Mouse (Mus musculus): ENCODE measurements at regions not wholly inside any gene's neighbourhood (a gene's known extent, or its start where the extent isn't known, plus 50 kb on each side); places are given as distances from the start of the nearest gene placed in this dataset.
A peak's percentile ranks its signal among the peaks of the same experiment; 100 is the strongest.

- Histone ChIP-seq H3K9me3 (ENCODE audit: low read length) (no peaks in the 10 kb centered on the region), H3K4me2 (replicated peaks; ENCODE audit: low read depth, low read length) (no peak overlapping the region), H3K36me3 (ENCODE audit: insufficient read depth, low read length) (no peaks in the 10 kb centered on the region), H3K27ac (ENCODE audit: low read length) (no peak overlapping the region), H3K9ac (replicated peaks; ENCODE audit: low read length) (no peak overlapping the region), H3K4me1 (ENCODE audit: insufficient read depth, low read length) (peaks cover 4% of the 10 kb centered on the region; the same call in 1 of the 2 replicates), H3K27me3 (ENCODE audit: insufficient read depth, low read length) (no peaks in the 10 kb centered on the region), H3K4me3 (ENCODE audit: low read length) (no peak overlapping the region)
- no peak for ATAC-seq (ENCODE audit: low FRiP score, low TSS enrichment)
- WGBS = 12% methylated on average over 6 of the region's 6 CpGs
Measured at GRCm38 (mm10) chr2:146565693-146566092, 53.5 kb upstream of the Ralgapa2 start.

DNA sequence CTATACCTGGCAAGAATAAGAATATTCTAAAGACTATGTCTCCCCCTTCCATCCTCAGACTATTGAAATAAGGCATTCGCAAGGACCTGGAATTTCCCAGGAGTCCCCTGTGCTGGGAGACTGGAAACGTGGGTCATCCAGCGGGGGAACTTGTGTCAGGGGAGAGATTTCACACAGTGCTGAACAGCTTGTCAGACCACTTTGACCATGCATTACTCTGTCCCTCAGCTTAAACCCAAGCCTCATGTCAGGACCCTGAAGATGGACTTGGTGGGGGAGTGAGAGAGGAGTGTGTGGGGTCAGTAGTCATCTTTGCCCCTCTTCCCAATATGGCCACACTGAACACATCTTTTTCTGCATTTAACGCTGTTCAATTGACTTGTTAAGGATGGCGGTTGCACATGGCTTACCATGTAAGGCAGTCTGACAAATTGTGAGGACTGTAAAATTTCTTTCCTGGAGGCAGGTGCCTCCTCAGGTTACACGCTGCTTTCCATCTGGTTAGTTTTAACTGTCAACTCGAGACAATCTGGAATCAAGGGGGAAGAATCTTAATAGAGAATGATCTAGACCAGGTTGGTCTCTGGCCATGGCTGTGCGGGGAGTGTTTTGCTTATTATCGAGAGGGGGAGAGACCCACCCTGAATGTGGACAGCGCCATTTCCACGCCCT lies 56.2 kb upstream of the Ralgapa2 start:
- peak; percentile 80 for ATAC-seq (ENCODE audit: low FRiP score, low TSS enrichment)
- Histone ChIP-seq H3K9ac (replicated peaks; ENCODE audit: low read length) (no peak overlapping the region), H3K4me2 (replicated peaks; ENCODE audit: low read depth, low read length) (no peak overlapping the region), H3K9me3 (ENCODE audit: low read length) (no peaks in the 10 kb centered on the region), H3K4me3 (ENCODE audit: low read length) (no peak overlapping the region), H3K27ac (ENCODE audit: low read length) (no peak overlapping the region), H3K4me1 (ENCODE audit: insufficient read depth, low read length) (no peaks in the 10 kb centered on the region; the same call in 1 of the 2 replicates), H3K36me3 (ENCODE audit: insufficient read depth, low read length) (no peaks in the 10 kb centered on the region), H3K27me3 (ENCODE audit: insufficient read depth, low read length) (no peaks in the 10 kb centered on the region)
- 40% methylated on average over 11 of the region's 11 CpGs for WGBS

DNA sequence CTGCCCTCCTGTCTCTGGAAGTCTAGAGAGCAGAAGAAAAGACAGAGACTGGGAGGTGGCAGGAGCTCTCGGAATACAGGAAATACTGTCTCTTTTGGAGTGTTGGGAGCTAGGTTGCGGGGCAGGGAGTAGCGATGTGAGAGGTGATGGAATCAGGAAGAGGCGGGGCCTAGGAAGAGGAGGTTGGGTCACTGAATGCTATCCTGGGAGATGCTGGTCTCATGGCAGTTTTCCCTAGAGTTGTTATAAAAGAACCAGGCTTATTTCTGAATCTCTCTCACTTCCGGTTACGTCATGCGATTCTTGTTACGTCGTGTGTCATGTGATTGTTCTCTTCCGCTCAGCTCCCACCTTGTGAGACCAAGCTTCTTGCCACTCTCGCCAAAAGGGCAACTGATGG lies 58.9 kb upstream of the Ralgapa2 start:
- H3K4me2 ChIP-seq (replicated peaks; ENCODE audit: low read depth, low read length) = no peak overlapping the region
- no peaks in the 10 kb centered on the region for H3K9me3 ChIP-seq (ENCODE audit: low read length)
- H3K27ac ChIP-seq (ENCODE audit: low read length) = no peak overlapping the region
- H3K4me1 ChIP-seq (ENCODE audit: insufficient read depth, low read length) = peaks cover 5% of the 10 kb centered on the region; the same call in 1 of the 2 replicates
- no peak for ATAC-seq (ENCODE audit: low FRiP score, low TSS enrichment)
- H3K9ac ChIP-seq (replicated peaks; ENCODE audit: low read length) = no peak overlapping the region
- no peaks in the 10 kb centered on the region for H3K27me3 ChIP-seq (ENCODE audit: insufficient read depth, low read length)
- H3K4me3 ChIP-seq (ENCODE audit: low read length) = no peak overlapping the region
- WGBS = 91% methylated on average over 11 of the region's 11 CpGs
- no peaks in the 10 kb centered on the region for H3K36me3 ChIP-seq (ENCODE audit: insufficient read depth, low read length)

GRCm38 (mm10) chr2:146571857-146572256 lies 59.7 kb upstream of the Ralgapa2 start:
- no peaks in the 10 kb centered on the region for H3K27me3 ChIP-seq (ENCODE audit: insufficient read depth, low read length)
- H3K36me3 ChIP-seq (ENCODE audit: insufficient read depth, low read length) = no peaks in the 10 kb centered on the region
- ATAC-seq (ENCODE audit: low FRiP score, low TSS enrichment) = no peak
- H3K4me2 ChIP-seq (replicated peaks; ENCODE audit: low read depth, low read length) = no peak overlapping the region
- peaks cover 7% of the 10 kb centered on the region; the same call in 1 of the 2 replicates for H3K4me1 ChIP-seq (ENCODE audit: insufficient read depth, low read length)
- H3K27ac ChIP-seq (ENCODE audit: low read length) = no peak overlapping the region
- H3K9ac ChIP-seq (replicated peaks; ENCODE audit: low read length) = no peak overlapping the region
- H3K4me3 ChIP-seq (ENCODE audit: low read length) = no peak overlapping the region
- no peaks in the 10 kb centered on the region for H3K9me3 ChIP-seq (ENCODE audit: low read length)
- 89% methylated on average over 9 of the region's 9 CpGs for WGBS

- H3K27me3 ChIP-seq (ENCODE audit: insufficient read depth, low read length) = no peaks in the 10 kb centered on the region
- peak overlapping the region; percentile 13; the same call in 1 of the 2 replicates for H3K27ac ChIP-seq (ENCODE audit: low read length)
- H3K4me3 ChIP-seq (ENCODE audit: low read length) = no peak overlapping the region
- no peaks in the 10 kb centered on the region for H3K36me3 ChIP-seq (ENCODE audit: insufficient read depth, low read length)
- no peak for ATAC-seq (ENCODE audit: low FRiP score, low TSS enrichment)
- H3K4me2 ChIP-seq (replicated peaks; ENCODE audit: low read depth, low read length) = no peak overlapping the region
- no peaks in the 10 kb centered on the region for H3K9me3 ChIP-seq (ENCODE audit: low read length)
- H3K9ac ChIP-seq (replicated peaks; ENCODE audit: low read length) = no peak overlapping the region
- peaks cover 8% of the 10 kb centered on the region; the same call in 1 of the 2 replicates for H3K4me1 ChIP-seq (ENCODE audit: insufficient read depth, low read length)
- 43% methylated on average over 3 of the region's 3 CpGs for WGBS
Measured at GRCm38 (mm10) chr2:146575610-146576297, 63.6 kb upstream of the Ralgapa2 start.

GRCm38 (mm10) chr2:146576298-146576905 lies 64.3 kb upstream of the Ralgapa2 start:
- Histone ChIP-seq H3K4me1 (ENCODE audit: insufficient read depth, low read length) (peaks cover 8% of the 10 kb centered on the region; the same call in 1 of the 2 replicates), H3K4me2 (replicated peaks; ENCODE audit: low read depth, low read length) (no peak overlapping the region), H3K4me3 (ENCODE audit: low read length) (no peak overlapping the region), H3K27me3 (ENCODE audit: insufficient read depth, low read length) (no peaks in the 10 kb centered on the region), H3K27ac (ENCODE audit: low read length) (0 out of 2 replicates have a peak overlapping the region, but pooled peaks have one; percentile 13), H3K36me3 (ENCODE audit: insufficient read depth, low read length) (no peaks in the 10 kb centered on the region), H3K9ac (replicated peaks; ENCODE audit: low read length) (no peak overlapping the region), H3K9me3 (ENCODE audit: low read length) (no peaks in the 10 kb centered on the region)
- WGBS = 42% methylated on average over 4 of the region's 4 CpGs
- ATAC-seq (ENCODE audit: low FRiP score, low TSS enrichment) = no peak

DNA sequence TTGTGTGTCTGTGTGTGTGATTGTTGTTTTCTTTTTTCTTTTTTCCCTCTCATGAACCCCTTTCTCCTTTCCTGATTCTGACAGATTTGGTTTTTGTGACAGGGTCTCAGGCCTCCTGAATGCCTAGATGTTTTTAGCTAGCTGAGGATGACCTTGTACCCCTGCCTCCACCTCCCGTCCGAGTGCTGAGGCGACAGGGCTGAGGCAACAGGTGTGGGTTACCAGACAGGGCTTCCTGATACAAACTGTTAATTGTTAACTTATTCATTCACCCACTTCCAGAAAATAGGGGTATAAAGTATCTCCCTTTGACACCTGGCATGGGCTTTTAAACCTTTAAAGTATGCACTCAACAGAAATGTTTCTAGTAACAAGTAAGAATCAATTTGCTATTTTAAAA lies 65.0 kb upstream of the Ralgapa2 start:
- no peak overlapping the region for H3K27ac ChIP-seq (ENCODE audit: low read length)
- H3K4me3 ChIP-seq (ENCODE audit: low read length) = no peak overlapping the region
- no peaks in the 10 kb centered on the region for H3K9me3 ChIP-seq (ENCODE audit: low read length)
- ATAC-seq (ENCODE audit: low FRiP score, low TSS enrichment) = 0 out of 2 replicates have a peak, but pooled peaks have one; percentile 46
- no peaks in the 10 kb centered on the region for H3K27me3 ChIP-seq (ENCODE audit: insufficient read depth, low read length)
- H3K4me2 ChIP-seq (replicated peaks; ENCODE audit: low read depth, low read length) = no peak overlapping the region
- no peaks in the 10 kb centered on the region for H3K36me3 ChIP-seq (ENCODE audit: insufficient read depth, low read length)
- H3K9ac ChIP-seq (replicated peaks; ENCODE audit: low read length) = no peak overlapping the region
- WGBS = 24% methylated on average over 3 of the region's 3 CpGs
- peaks cover 8% of the 10 kb centered on the region; the same call in 1 of the 2 replicates for H3K4me1 ChIP-seq (ENCODE audit: insufficient read depth, low read length)

DNA sequence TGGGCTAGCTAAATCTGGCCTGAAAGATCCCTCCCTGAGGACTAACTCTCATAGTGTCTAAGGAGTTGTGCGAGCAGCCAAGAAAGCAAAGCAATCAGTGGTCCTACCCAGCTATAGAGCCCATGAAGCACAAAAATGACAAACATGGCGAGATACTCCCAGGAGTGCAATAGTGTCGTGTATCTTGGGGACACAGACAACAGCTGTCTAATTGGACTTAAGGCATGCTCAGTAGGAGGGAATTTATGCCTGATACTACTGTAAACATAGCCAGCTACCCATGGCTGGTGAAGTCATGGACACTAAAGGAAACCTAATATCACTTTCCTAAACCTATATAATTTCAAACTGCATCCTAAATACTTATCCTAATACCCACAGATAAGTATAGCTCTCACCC lies 69.1 kb upstream of the Ralgapa2 start:
- Histone ChIP-seq H3K9ac (replicated peaks; ENCODE audit: low read length) (no peak overlapping the region), H3K36me3 (ENCODE audit: insufficient read depth, low read length) (no peaks in the 10 kb centered on the region), H3K27me3 (ENCODE audit: insufficient read depth, low read length) (no peaks in the 10 kb centered on the region), H3K4me3 (ENCODE audit: low read length) (no peak overlapping the region), H3K4me2 (replicated peaks; ENCODE audit: low read depth, low read length) (no peak overlapping the region), H3K27ac (ENCODE audit: low read length) (no peak overlapping the region), H3K9me3 (ENCODE audit: low read length) (peaks cover 2% of the 10 kb centered on the region; the same call in 1 of the 2 replicates), H3K4me1 (ENCODE audit: insufficient read depth, low read length) (peaks cover 3% of the 10 kb centered on the region; the same call in 1 of the 2 replicates)
- ATAC-seq (ENCODE audit: low FRiP score, low TSS enrichment) = no peak
- 76% methylated on average over 3 of the region's 3 CpGs for WGBS

GRCm38 (mm10) chr2:146583807-146584388 lies 71.8 kb upstream of the Ralgapa2 start:
- Histone ChIP-seq H3K9ac (replicated peaks; ENCODE audit: low read length) (no peak overlapping the region), H3K4me2 (replicated peaks; ENCODE audit: low read depth, low read length) (no peak overlapping the region), H3K4me3 (ENCODE audit: low read length) (no peak overlapping the region), H3K9me3 (ENCODE audit: low read length) (peaks cover 2% of the 10 kb centered on the region; the same call in 1 of the 2 replicates), H3K27ac (ENCODE audit: low read length) (no peak overlapping the region), H3K4me1 (ENCODE audit: insufficient read depth, low read length) (no peaks in the 10 kb centered on the region), H3K36me3 (ENCODE audit: insufficient read depth, low read length) (no peaks in the 10 kb centered on the region), H3K27me3 (ENCODE audit: insufficient read depth, low read length) (no peaks in the 10 kb centered on the region)
- no peak for ATAC-seq (ENCODE audit: low FRiP score, low TSS enrichment)

Measured in kidney, embryonic 16.5 days (tissue).